Mouse (Mus musculus) gastrocnemius, postnatal 4 days (tissue): Measurements from ENCODE around the gene Serpina3a. TPM values are rescaled to one million over a fixed set of nuclear protein-coding genes. Genes with fewer than 3 reads are reported as not detected.

Experiments
- DNase-seq, 2 experiments: peaks; one replicate each; pipeline ENCODE4 v3.0.0; 2021 to 2022; ENCODE audit warnings: low spot score in 2 of 2, mixed read lengths in 2 of 2
- total RNA-seq, 2 experiments: library from RNA; stranded (reverse); gene quantifications; 2 replicates each; pipeline ENCODE4 v1.2.3; 2021

The Serpina3a gene
- total RNA-seq, 2 experiments from 2014 or later: not detected

- DNase-seq: no peak
These were observed 29.9 kb downstream of the Serpina3a start for GRCm38 (mm10) chr12:104142427-104142826.

DNA sequence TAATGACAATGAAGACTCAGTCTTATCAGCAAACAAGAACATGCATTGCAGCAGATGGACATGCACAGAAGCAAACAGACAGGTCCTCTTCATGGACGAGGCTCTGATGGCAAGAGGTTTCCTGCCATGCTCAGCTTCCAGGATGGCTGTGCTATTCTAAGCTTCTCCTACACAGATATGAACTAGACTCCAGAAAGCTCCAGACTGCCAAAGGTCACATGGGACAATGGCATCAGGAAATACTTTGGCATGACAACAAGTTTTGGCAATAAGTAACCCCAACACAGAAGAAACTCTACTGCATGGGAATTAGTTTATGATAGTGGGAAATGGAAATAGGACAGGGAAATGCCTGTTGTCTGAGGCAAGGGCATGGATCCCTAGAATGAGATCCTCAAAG lies 30.8 kb downstream of the Serpina3a start:
- no peak for DNase-seq

GRCm38 (mm10) chr12:104145571-104145970 lies 33.0 kb downstream of the Serpina3a start:
- no peak for DNase-seq

DNA sequence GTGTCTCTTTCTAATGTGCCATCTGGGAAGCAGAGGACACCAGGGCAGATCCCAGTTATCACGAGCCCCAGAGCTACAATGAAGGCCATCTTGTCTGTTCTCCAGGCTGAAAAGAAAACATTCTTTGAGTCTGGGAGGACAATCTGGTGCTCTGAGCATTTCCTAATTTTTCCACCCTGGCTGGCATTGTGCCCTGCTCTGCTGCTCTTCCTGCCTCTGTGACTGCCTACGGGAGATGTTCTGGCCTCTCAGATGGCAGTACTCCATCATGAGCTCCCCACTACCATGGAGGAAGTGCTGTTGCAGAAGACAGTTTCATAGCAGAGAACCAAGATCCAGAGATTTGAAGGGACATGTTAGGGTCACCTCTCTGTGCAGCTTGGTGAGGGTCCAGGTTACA lies 39.5 kb downstream of the Serpina3a start:
- no peak for DNase-seq

DNA sequence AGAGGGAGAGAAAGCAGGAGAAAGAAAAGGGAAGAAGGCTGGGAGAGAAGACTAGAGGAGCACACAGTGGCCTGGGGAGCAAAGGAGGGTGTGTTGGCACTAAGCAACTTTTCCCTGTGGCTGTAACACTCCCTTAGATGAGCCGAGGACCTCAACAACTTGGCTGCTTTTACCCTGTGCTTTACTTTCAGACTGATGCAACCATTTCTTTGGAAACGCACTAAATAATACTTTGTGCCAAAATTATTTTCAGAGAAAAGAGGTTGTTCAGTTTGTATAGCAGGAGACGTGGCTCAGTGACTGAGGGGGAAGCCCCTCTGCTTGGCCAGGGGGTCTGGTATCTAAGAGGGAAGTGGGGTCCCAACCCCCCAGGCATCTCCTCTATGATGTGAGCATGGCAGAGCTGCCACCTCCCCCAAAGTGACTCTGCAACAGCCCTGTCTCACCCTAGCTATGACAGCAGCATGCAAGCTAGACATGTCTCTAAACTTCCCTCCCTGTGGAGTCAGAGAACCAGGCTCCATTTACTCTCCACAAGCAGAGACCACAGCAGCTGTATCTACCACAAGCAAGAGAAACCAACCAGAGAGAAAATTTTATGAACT lies 40.6 kb downstream of the Serpina3a start:
- DNase-seq: no peak

DNA sequence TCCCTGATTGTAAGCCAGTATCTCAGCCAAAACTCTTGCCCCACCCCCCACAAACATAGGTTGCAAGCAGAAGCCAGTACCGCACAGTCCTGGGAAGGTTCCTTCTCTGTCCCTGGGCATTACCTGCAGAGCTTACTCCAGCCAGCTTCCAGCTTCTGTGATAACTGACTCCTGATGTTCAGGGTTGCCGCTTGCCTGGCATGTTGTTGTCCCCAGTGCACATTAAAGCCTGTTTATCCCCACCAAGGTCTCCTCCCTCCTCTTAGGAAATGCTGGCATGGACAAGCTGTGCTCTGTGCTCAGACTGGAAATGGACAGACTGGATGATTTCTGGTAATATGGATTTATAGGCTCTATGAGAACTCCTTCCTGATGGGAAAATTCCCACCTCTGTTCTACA lies 41.1 kb downstream of the Serpina3a start, which contains the start of gene Serpina3c:
TSS of gene Serpina3c (minus strand) at position 215 of the 400 bp plus-strand sequence.
- DNase-seq: no peak

Other genes with a start within 250 kb of the Serpina3a start
- 1 to 10 TPM in 1 of 2 experiments, under 1 TPM in 1; 0.93 to 9.3 TPM for gene Serpina1a, start 249.2 kb upstream of the Serpina3a start, total RNA-seq
- gene Serpina1c, start 207.8 kb upstream of the Serpina3a start, total RNA-seq: 1 to 10 TPM; 1.1 to 7.3 TPM
- gene Serpina1e, start 153.7 kb upstream of the Serpina3a start, total RNA-seq: 10 to 100 TPM in 1 of 2 experiments, under 1 TPM in 1; 0.76 to 12.7 TPM
- gene Serpina11, start 122.8 kb upstream of the Serpina3a start, total RNA-seq: under 1 TPM in 1 of 2 experiments, not detected in 1; 0.70 TPM
- not detected for gene Serpina9, start 99.0 kb upstream of the Serpina3a start, total RNA-seq
- gene Serpina12, start 68.3 kb upstream of the Serpina3a start, total RNA-seq: not detected
- gene Serpina5, start 11.6 kb upstream of the Serpina3a start, total RNA-seq: not detected
- gene Serpina3b, start 15.3 kb downstream of the Serpina3a start, total RNA-seq: not detected
- 1 to 10 TPM; 1.6 to 1.8 TPM for gene Serpina3c, start 41.1 kb downstream of the Serpina3a start, total RNA-seq
- not detected for gene Serpina3f, start 101.8 kb downstream of the Serpina3a start, total RNA-seq
- under 1 TPM; 0.20 to 0.91 TPM for gene Serpina3g, start 123.5 kb downstream of the Serpina3a start, total RNA-seq
- under 1 TPM in 1 of 2 experiments, not detected in 1; 0.31 TPM for gene Serpina3i, start 150.4 kb downstream of the Serpina3a start, total RNA-seq
- gene Serpina3j, start 201.8 kb downstream of the Serpina3a start, total RNA-seq: not detected
- gene Serpina3k, start 225.8 kb downstream of the Serpina3a start, total RNA-seq: 1 to 10 TPM in 1 of 2 experiments, under 1 TPM in 1; 0.42 to 1.6 TPM
- under 1 TPM; 0.17 to 0.93 TPM for gene Serpina3m, start 225.8 kb downstream of the Serpina3a start, total RNA-seq